Mouse (Mus musculus) limb, embryonic 11.5 days (tissue): Measurements from ENCODE around the gene Mtpn. TPM values are rescaled to one million over a fixed set of nuclear protein-coding genes. Genes with fewer than 3 reads are reported as not detected.
A peak's percentile ranks its signal among the peaks of the same experiment; 100 is the strongest.

Experiments
- ATAC-seq: fragments of 200-750 bp; cut with Nextera tagmentation; 2 replicates; pipeline ENCODE4 v1.8.0; 2017; ENCODE audit warnings: low read depth; ENCODE audit not compliant: insufficient number of reproducible peaks, low FRiP score, low TSS enrichment
- DNase-seq: peaks from one replicate; pipeline ENCODE4 v3.0.0-alpha.2; 2015; ENCODE audit warnings: low spot score
- H3K27ac ChIP-seq: fragments of 300-500 bp; sonication (generic); replicated peaks from 2 replicates; pipeline ENCODE4 v1.5.1; 2014; ENCODE audit warnings: low read depth, mild to moderate bottlenecking, low read length
- H3K27me3 ChIP-seq: fragments of 300-500 bp; sonication (generic); 2 replicates; pipeline ENCODE4 v1.6.1; 2014; ENCODE audit warnings: mild to moderate bottlenecking, low read length, mixed read lengths; ENCODE audit not compliant: control insufficient read depth, insufficient read depth
- H3K36me3 ChIP-seq: fragments of 300-500 bp; sonication (generic); 2 replicates; pipeline ENCODE4 v1.6.1; 2014; ENCODE audit warnings: mild to moderate bottlenecking, low read length, moderate library complexity, mixed read lengths; ENCODE audit not compliant: control insufficient read depth, insufficient read depth
- H3K4me1 ChIP-seq: fragments of 300-500 bp; sonication (generic); 2 replicates; pipeline ENCODE4 v1.6.1; 2014; ENCODE audit warnings: low read length, mixed read lengths; ENCODE audit not compliant: control insufficient read depth, insufficient read depth
- H3K4me2 ChIP-seq: fragments of 300-500 bp; sonication (generic); 2 replicates; pipeline ENCODE4 v1.6.1; 2014; ENCODE audit warnings: low read depth, mild to moderate bottlenecking, moderate library complexity; ENCODE audit not compliant: severe bottlenecking
- H3K4me3 ChIP-seq: fragments of 300-500 bp; sonication (generic); 2 replicates; pipeline ENCODE4 v1.5.1; 2014; ENCODE audit warnings: low read depth, low read length
- H3K9ac ChIP-seq: fragments of 300-500 bp; sonication (generic); 2 replicates; pipeline ENCODE4 v1.6.1; 2014; ENCODE audit warnings: mild to moderate bottlenecking, low read length
- H3K9me3 ChIP-seq: fragments of 300-500 bp; sonication (generic); 2 replicates; pipeline ENCODE4 v1.6.1; 2016; ENCODE audit warnings: low read length; ENCODE audit not compliant: control insufficient read depth
- WGBS: fragments of 180-500 bp; shearing (Covaris S2); extraction: QIAGEN DNeasy Blood & Tissue Kit; methylation state at CpG from one replicate; pipeline ENCODE4 v1.1.7; 2014; 5-methylcytosine and 5-hydroxymethylcytosine counted together
- polyA plus RNA-seq: library from polyadenylated mRNA; unstranded; fragments of >200 nt; fragmentation: Nextera tagmentation; extraction: Ambion mirVana; gene quantifications from 2 replicates; pipeline ENCODE4 v1.2.1, GENCODE M21; 2014

Mtpn gene
- 133 and 154 TPM in 2 replicates for polyA plus RNA-seq

GRCm38 (mm10) chr6:35539304-35540009 lies at the start of gene Mtpn:
Gene Mtpn (minus strand): TSS chr6:35539888.
- WGBS: 0% methylated on average over 59 of the region's 61 CpGs
- Histone ChIP-seq H3K27ac (no peak within 1 kb of the TSS), H3K36me3 (no peaks in the 10 kb centered on the region), H3K4me2 (peak within 1 kb of the TSS; percentile 63), H3K9ac (peak within 1 kb of the TSS; percentile 95), H3K4me1 (no peaks in the 10 kb centered on the region), H3K27me3 (no peaks in the 10 kb centered on the region), H3K9me3 (no peaks in the 10 kb centered on the region), H3K4me3 (peak within 1 kb of the TSS; percentile 100)
- ATAC-seq (peak; percentile 100), DNase-seq (peak; percentile 99)

GRCm38 (mm10) chr6:35568731-35569130 lies 29.0 kb upstream of the Mtpn start:
- H3K9me3 ChIP-seq: no peaks in the 10 kb centered on the region
- H3K36me3 ChIP-seq: no peaks in the 10 kb centered on the region
- H3K9ac ChIP-seq: no peak overlapping the region
- H3K27ac ChIP-seq: no peak overlapping the region
- H3K4me1 ChIP-seq: no peaks in the 10 kb centered on the region
- H3K4me2 ChIP-seq: no peak overlapping the region
- no peak overlapping the region for H3K4me3 ChIP-seq
- H3K27me3 ChIP-seq: no peaks in the 10 kb centered on the region
- no peak for ATAC-seq
- no peak for DNase-seq

- Histone ChIP-seq H3K36me3 (no peaks in the 10 kb centered on the region), H3K9me3 (no peaks in the 10 kb centered on the region), H3K4me1 (no peaks in the 10 kb centered on the region), H3K4me3 (no peak overlapping the region), H3K9ac (no peak overlapping the region), H3K4me2 (no peak overlapping the region), H3K27me3 (no peaks in the 10 kb centered on the region), H3K27ac (no peak overlapping the region)
- DNase-seq (no peak), ATAC-seq (no peak)
Measured at GRCm38 (mm10) chr6:35567755-35568154, 28.1 kb upstream of the Mtpn start.

GRCm38 (mm10) chr6:35559950-35560349 lies 20.3 kb upstream of the Mtpn start:
- no peaks in the 10 kb centered on the region for H3K36me3 ChIP-seq
- H3K27me3 ChIP-seq: no peaks in the 10 kb centered on the region
- DNase-seq (no peak), ATAC-seq (no peak)
- H3K9me3 ChIP-seq: no peaks in the 10 kb centered on the region
- no peak overlapping the region for H3K9ac ChIP-seq
- H3K4me3 ChIP-seq: no peak overlapping the region
- H3K27ac ChIP-seq: no peak overlapping the region
- no peak overlapping the region for H3K4me2 ChIP-seq
- no peaks in the 10 kb centered on the region for H3K4me1 ChIP-seq
- 76% methylated on average over 2 of the region's 2 CpGs for WGBS

- Histone ChIP-seq H3K4me1 (no peaks in the 10 kb centered on the region), H3K4me2 (no peak overlapping the region), H3K36me3 (no peaks in the 10 kb centered on the region), H3K4me3 (no peak overlapping the region), H3K9me3 (no peaks in the 10 kb centered on the region), H3K27ac (no peak overlapping the region), H3K27me3 (no peaks in the 10 kb centered on the region), H3K9ac (no peak overlapping the region)
- DNase-seq (no peak), ATAC-seq (no peak)
Measured at GRCm38 (mm10) chr6:35544352-35544751, 4.7 kb upstream of the Mtpn start.

- no peaks in the 10 kb centered on the region for H3K9me3 ChIP-seq
- no peaks in the 10 kb centered on the region for H3K27me3 ChIP-seq
- no peak overlapping the region for H3K4me2 ChIP-seq
- no peak for ATAC-seq
- WGBS: 71% methylated on average over 8 of the region's 8 CpGs
- H3K36me3 ChIP-seq: no peaks in the 10 kb centered on the region
- no peak overlapping the region for H3K27ac ChIP-seq
- H3K9ac ChIP-seq: no peak overlapping the region
- H3K4me3 ChIP-seq: no peak overlapping the region
- no peaks in the 10 kb centered on the region for H3K4me1 ChIP-seq
- no peak for DNase-seq
Measured at GRCm38 (mm10) chr6:35542656-35543400, 3.1 kb upstream of the Mtpn start.

GRCm38 (mm10) chr6:35540377-35540776 lies 689 bp upstream of the Mtpn start:
- Histone ChIP-seq H3K4me3 (no peak overlapping the region), H3K36me3 (no peaks in the 10 kb centered on the region)
- 93% methylated on average over 9 of the region's 9 CpGs for WGBS

GRCm38 (mm10) chr6:35538757-35539303 lies 858 bp downstream of the Mtpn start:
- H3K9me3 ChIP-seq: no peaks in the 10 kb centered on the region
- DNase-seq: no peak
- 6% methylated on average over 21 of the region's 21 CpGs for WGBS

More at GRCm38 (mm10) chr6:35540377-35540776, 689 bp upstream of the Mtpn start:
- Histone ChIP-seq H3K9me3 (no peaks in the 10 kb centered on the region), H3K4me2 (no peak overlapping the region), H3K4me1 (no peaks in the 10 kb centered on the region), H3K27me3 (no peaks in the 10 kb centered on the region), H3K9ac (no peak overlapping the region), H3K27ac (no peak overlapping the region)
- ATAC-seq: no peak
- no peak for DNase-seq

More at GRCm38 (mm10) chr6:35538757-35539303, 858 bp downstream of the Mtpn start:
- Histone ChIP-seq H3K9ac (peak overlapping the region; percentile 95), H3K4me1 (no peaks in the 10 kb centered on the region), H3K27ac (no peak overlapping the region), H3K4me3 (peak overlapping the region; percentile 100), H3K27me3 (no peaks in the 10 kb centered on the region), H3K4me2 (peak overlapping the region; percentile 63), H3K36me3 (no peaks in the 10 kb centered on the region)
- ATAC-seq: no peak
